Mouse (Mus musculus) neutrophil, adult 5-6 weeks (primary cell): Measurements from ENCODE around the gene Slc51a. TPM values are rescaled to one million over a fixed set of nuclear protein-coding genes. Genes with fewer than 3 reads are reported as not detected.

ENCODE experiments used
- ATAC-seq: fragments of 151-379, 151-347 bp; 2 replicates; pipeline ENCODE4 v1.8.0; 2017; ENCODE audit warnings: mild to moderate bottlenecking, moderate TSS enrichment; ENCODE audit not compliant: insufficient number of reproducible peaks, poor library complexity, low FRiP score, severe bottlenecking; ENCODE audit errors: extremely low read depth
- total RNA-seq: library from RNA; stranded (forward); fragments of 200-1000 nt; gene quantifications from 2 replicates; pipeline ENCODE4 v1.2.3, GENCODE M21; 2017

Gene Slc51a
- total RNA-seq, 1 experiment from 2014 or later, result not detected

DNA sequence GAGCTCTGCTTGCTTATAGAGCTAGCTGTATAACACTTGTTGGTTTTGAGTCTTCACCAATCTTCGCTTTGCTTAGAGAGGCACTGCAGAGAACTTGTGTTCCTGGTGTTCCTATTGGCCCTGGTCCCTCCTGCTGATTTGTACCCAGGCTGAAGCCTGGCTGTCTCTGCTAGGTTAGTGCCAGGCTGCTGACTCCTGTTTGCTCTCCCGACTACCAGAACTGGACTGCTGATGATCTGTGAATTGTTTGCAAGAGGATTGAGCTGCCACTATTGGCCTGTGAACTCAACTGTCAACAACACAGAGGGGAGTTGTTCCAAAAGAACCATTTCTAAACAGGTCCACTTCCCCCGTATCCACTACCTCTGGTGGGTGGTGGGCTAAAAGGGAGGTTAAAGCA is 46.2 kb downstream of the Slc51a start:
- ATAC-seq, result no peak

DNA sequence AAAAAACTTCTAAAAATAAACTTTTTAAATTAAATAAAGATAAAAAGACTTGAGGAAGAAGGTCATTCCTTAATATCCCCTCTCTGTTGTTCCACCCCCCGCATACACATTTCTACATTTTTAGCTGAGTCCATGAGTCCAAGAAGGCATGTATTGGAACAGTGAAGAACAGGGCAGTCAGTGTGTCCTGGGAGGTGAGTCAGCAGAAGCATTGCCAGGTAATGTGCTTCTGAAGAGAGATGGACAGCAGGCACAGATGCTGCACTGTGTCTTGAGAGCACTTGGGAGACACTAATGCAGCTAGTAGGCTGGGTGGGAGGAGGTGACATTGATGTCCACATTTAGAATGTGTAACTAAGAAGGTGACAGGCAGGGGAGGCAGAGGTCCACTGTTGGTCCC is 50.4 kb downstream of the Slc51a start:
- ATAC-seq, result no peak

DNA sequence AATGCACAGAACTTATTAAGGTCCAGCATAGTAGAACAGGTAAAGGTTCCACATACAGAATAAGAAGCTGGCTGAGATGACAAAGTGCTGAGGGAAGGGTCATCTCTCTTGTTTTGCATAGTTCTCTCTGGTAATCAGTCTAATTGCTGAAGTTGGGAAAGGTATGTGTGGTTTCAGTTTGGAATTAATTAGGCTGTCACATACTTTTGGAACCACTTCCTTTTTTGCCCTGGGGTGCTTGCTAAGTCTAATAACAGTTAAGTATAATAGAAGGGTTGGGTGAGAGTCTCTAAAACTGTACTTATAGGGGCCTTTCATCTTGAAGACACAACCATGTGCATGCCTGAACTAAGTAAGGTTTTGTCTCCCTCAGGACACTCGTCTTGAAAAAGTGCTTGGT is 51.0 kb downstream of the Slc51a start:
- ATAC-seq, result no peak

DNA sequence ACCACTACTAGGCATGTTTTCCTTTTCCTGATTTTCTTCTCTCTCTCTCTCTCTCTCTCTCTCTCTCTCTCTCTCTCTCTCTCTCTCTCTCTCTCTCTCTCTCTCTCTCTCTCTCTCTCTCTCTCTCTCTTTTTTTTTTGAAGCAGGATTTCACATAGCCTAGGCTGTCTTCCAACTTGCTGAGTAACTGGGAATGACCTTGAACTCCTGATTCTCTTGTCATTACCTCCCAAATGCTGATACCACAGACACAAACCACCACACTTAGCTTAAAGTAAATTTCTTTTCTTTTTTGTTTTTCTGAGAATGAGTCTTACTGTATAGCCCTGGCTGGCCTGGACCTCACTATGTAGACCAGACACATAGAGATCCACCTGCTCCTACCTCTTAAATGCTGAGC is 53.0 kb downstream of the Slc51a start:
- ATAC-seq, result no peak

- ATAC-seq, result peak; percentile 72
Observed at GRCm38 (mm10) chr16:32434066-32434465, 53.6 kb downstream of the Slc51a start.

- ATAC-seq, result no peak
Observed at GRCm38 (mm10) chr16:32433138-32433537, 54.5 kb downstream of the Slc51a start.

DNA sequence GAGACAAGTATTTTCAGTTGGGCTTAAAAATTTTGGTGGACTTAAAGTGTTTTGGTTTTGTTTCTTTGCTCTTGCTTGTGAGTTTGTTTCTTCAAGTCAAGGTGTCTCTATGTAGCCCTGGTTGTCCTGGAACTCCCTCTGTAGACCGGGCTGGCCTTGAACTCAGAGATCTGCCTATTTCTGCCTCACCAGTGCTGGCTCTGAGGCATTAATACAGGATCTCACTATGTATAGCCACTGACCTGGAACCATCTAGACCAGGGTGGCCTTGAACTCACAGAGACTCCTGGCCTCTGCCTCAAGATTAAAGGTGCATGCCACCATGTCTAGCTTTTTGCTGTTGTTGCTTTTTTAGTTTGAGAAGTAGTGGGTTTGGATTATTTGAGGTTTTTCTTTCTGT is 55.8 kb downstream of the Slc51a start:
- no peak for ATAC-seq

DNA sequence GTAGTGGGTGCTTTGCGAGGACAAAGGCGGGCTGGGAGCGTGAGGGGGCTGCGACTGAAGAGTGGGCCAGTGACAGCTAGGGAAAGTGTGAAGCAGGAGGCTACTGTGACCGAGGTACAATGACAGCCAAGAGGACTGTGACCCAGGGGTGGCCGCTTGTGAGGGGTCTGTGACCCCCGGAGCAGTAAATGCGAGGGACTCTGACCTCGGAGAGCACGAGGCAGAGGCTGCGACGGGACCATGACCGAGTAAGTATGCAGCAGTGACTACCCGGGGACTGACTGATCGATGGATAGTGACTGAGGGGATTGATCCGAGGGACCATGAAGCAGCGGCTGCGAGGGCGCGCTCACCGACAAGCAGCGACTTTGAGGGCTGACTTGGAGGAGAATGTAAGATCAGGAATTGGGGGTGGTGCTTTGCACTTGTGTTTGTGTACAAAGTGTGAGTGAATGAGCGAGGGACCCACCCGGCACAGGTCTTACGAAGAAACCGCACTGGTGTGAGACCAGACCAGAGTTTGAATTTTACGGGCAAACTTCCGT is 56.6 kb downstream of the Slc51a start:
- peak; percentile 16; the same call in 1 of the 2 replicates for ATAC-seq

DNA sequence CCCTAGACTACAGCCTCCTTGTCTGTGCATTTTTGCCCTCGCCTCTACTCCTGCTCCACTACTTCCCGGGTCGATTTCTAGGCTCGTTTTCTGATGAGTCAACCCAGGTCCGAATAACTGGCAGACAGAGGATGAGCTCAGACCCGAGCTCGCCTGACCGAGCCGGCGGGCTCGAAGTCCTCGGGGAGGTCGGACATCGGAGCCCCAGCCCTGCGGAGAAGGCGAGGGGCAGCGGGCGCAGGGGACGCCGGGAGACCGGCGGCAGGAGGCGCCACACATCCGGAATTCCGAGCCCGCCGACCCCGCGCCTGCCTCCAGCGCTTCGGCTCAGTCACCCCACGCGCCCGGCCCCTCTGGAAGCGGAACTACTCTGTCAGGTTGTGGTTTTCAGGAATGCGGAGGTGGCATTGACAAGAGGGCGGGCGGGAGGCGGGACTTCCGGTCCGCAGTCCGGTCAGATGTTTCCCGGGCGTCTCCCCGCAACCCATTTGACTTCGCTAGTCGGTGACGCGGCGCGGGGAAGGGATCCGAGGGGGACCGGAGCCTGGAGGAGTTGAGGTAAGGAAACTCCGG is 57.1 kb downstream of the Slc51a start, which contains the start of gene Pcyt1a:
TSS of gene Pcyt1a (plus strand) at position 448 of the 573 bp plus-strand sequence.
- ATAC-seq, result peak; percentile 86

DNA sequence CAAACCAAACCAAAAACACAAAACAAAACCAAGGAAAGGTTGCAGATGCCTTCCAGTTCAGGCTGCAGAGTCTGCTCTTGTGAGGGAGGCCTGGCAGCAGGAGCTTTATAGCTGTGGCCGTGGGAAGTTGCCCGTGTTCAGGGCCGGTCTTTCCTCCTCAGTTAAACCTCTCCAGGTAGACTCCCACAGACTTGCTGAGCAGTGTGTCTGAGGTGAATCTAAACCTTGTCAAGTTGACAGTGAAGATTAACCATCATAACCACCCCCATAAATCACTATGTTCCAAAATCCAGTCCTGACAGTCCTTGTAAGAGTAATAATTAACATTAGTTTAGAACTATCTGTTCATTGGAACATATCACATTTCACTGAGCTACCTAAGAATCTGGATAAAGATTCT is 60.2 kb downstream of the Slc51a start:
- ATAC-seq, result no peak

Other genes starting within 250 kb of the Slc51a start
- gene Fbxo45, start 240.7 kb downstream of the Slc51a start, total RNA-seq, result 13.9 and 15.0 TPM in 2 replicates
- gene Wdr53, start 240.7 kb downstream of the Slc51a start, total RNA-seq, result 18.7 and 19.7 TPM in 2 replicates
- gene Smco1, start 216.4 kb downstream of the Slc51a start, total RNA-seq, result not detected in 2 replicates
- gene Rnf168, start 210.4 kb downstream of the Slc51a start, total RNA-seq, result 18.4 and 22.1 TPM in 2 replicates
- gene Ubxn7, start 155.6 kb downstream of the Slc51a start, total RNA-seq, result 64.1 and 68.0 TPM in 2 replicates
- not detected in 2 replicates for gene Tm4sf19, start 87.4 kb downstream of the Slc51a start, total RNA-seq
- gene Tctex1d2, start 68.2 kb downstream of the Slc51a start, total RNA-seq, result 44.0 and 46.0 TPM in 2 replicates
- 65.5 and 66.3 TPM in 2 replicates for gene Pcyt1a, start 57.0 kb downstream of the Slc51a start, total RNA-seq
- not detected in 2 replicates for gene Zdhhc19, start 8.4 kb upstream of the Slc51a start, total RNA-seq
- gene Tfrc, start 121.0 kb upstream of the Slc51a start, total RNA-seq, result 60.2 and 66.8 TPM in 2 replicates
- gene Tnk2, start 156.0 kb upstream of the Slc51a start, total RNA-seq, result 26.4 and 29.8 TPM in 2 replicates
- gene Muc4, start 248.0 kb upstream of the Slc51a start, total RNA-seq, result 11.8 and 14.4 TPM in 2 replicates